Mouse (Mus musculus) ES-E14 (cell line): ENCODE results near the gene Ncor1.

ENCODE experiments used
- CHD2 ChIP-seq: IDR thresholded peaks from 2 replicates; pipeline ENCODE4 v1.6.1; 2014; ENCODE audit warnings: mild to moderate bottlenecking, low read depth, low read length, inconsistent platforms
- HCFC1 ChIP-seq: IDR thresholded peaks from 2 replicates; pipeline ENCODE4 v1.6.1; 2012; ENCODE audit warnings: low read length, inconsistent platforms, borderline replicate concordance; ENCODE audit not compliant: insufficient read depth
- ZC3H11A ChIP-seq: IDR thresholded peaks from 2 replicates; pipeline ENCODE4 v1.6.1; 2012; ENCODE audit warnings: low read depth, mild to moderate bottlenecking, inconsistent platforms, low read length, borderline replicate concordance

- TF ChIP-seq HCFC1 (no peak), ZC3H11A (no peak), CHD2 (no peak)
These were observed 159.5 kb downstream of the Ncor1 start for GRCm38 (mm10) chr11:62298883-62299282.
